Mouse (Mus musculus) adrenal gland, adult (tissue): ENCODE results near the gene Pou2af1.

Experiments used
- DNase-seq, 2 experiments: peaks; one replicate each; pipeline ENCODE4 v3.0.0; 2022 to 2023; ENCODE audit warnings: low spot score in 1 of 2; ENCODE audit not compliant: inconsistent age in 2 of 2

The Pou2af1 gene

DNA sequence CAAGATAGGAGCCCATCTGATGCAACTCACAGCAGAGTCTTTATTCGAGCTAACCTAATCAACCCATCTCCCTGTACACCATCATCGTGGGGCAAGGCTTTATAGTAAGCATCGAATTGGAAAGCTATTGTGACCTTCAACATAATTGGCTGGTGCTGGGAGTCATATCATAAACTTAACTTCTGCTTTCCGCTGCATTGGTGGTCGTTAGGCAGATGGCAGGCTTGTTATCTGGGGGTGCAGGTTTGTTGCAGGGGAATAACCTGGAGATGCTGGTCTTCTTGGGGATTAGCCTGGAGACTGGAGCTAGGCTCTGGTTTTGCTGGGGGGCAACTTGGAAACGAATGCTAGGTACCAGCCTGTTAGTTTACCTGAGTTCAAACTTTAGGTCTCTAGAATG is 2.4 kb downstream of the Pou2af1 start:
- no peak for DNase-seq

DNA sequence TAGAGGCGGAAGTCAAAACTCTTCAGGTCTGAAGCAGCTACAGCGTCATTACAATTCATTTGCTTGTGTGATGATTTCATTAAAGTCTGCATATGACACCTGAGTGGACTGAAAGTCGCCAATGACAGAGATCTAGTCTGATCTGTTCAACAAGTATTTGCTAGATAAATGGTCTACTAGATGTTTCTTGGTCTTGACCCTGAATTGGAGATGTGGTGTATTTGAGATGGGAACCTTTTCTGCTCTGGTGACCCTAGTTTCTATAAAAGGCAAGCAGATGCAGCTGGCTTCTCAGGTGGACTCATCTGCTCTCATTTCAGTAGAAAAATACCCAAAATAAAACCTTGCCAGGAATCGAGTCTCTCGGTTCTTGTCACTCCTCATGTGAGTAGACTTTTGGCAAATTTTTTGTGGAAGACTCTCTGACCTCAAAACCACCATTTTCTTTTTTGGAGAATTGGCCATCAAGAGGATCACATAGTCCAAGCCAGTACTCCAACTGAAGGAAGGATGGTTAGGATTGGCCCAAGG is 12.2 kb downstream of the Pou2af1 start:
- no peak for DNase-seq

DNA sequence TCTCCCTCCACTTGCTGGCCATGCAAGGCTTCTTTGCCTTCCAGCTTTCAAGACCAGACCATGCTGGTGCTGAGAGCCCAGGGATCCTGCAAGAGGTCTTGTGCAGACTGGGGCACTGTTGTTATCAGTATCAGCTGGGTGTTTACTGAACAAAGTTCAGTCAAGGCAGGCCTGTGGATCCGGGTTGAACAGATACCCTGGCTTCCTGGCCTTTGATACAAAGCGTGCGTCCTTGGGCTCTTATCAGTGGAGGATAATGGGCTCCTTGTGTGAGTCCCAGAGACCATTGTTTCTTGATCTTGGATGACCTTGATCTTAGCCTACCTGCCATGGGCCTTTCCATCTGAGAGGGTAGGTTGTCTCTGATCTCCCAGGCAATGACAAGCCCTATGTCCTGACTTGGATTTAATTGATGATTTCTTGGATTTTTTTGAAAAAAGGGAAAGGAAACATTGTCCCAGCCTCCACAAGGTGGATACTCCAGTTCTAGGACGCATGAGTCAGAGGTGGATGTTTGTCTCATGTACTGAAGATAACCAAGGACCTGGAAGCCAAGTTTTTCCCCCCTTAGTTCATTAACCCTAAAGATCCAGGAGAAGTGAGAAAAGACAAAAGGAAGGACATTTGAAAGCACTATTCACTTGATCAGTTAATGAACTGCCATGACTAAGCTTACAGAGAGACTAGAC is 17.3 kb downstream of the Pou2af1 start:
- DNase-seq = peak; percentile 68 to 77

DNA sequence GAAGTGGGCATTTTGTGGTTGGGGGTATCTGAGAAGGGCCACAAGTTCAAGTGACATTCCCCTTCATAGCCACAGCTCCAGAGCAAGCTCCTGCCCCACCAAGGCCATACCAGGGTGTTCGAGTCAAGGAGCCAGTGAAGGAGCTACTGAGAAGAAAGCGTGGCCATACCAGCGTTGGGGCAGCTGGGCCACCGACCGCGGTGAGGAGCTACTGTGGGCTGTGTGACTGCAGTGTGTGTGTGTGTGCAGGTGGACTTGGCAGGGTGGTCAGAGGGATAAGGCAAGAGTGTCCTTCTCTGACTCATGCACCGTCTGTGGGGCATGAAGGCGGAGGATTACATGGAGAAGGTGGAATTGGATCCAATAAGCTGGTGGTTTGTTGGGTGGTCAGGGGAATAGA is 18.7 kb downstream of the Pou2af1 start:
- no peak for DNase-seq

DNA sequence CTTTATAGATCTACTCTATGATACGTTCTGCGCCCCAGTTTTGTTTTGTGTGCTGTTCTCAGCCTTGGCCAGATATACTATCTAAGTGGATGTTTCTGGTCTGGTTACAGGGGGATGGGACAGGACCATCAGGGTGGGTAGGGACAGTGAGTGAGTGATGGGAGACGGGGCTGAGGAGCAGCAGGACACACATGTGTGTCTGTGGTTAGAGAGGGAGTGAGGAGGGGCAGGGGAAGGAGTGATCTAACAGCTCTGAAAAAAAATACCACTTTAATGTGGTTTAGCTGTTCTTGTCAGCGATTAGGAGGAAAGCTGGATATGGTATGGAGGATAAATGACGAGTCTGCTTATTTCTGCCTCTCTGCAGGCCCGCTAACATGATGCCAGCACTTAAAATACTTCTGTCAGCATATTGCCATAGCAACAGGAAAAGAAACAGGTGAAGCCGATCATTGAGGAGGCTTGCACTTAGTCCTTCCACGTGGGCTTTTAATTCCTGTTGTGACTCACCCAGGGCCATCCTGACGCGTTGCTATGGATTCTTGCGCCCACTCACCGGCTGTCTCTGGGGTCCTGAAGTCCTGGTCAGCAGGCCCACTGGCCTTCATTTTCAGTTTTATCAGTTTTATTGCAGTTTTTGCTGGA is 25.4 kb downstream of the Pou2af1 start:
- DNase-seq = peak in 1 of 2 experiments; percentile 41

DNA sequence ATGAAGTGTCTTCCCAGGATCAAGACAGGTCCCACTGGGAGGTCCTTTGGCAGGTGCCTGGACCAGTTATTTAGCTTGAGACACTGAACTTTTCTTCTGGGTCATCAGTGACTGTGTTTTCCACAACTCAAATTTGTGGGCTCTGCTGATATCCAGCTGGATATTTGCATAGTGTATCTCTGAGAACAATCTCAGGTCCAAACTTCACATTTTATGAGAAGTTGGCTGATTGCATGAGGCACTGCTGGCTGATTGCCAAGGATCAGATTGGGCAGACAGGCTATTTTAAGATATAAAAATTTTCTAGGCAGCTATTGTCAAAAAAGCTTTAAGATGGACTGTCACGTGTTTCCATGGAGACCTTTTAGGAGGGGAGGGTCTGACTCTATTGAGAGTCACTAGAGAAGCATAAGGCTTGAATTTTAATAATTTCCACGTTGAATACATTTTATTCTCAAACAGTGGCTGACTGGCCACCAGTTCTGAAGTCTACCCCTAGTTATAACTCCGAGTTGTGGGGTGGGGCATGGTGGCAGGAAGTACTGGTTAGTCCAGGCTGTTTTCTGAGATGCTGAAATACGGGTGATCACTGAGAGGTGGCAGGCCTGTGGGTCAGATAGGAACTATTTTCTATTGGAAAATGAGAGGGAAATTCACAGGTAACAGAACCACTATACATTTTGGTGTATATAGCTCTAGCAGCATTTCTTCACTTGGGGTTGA is 43.4 kb downstream of the Pou2af1 start:
- peak; percentile 20 to 45 for DNase-seq

DNA sequence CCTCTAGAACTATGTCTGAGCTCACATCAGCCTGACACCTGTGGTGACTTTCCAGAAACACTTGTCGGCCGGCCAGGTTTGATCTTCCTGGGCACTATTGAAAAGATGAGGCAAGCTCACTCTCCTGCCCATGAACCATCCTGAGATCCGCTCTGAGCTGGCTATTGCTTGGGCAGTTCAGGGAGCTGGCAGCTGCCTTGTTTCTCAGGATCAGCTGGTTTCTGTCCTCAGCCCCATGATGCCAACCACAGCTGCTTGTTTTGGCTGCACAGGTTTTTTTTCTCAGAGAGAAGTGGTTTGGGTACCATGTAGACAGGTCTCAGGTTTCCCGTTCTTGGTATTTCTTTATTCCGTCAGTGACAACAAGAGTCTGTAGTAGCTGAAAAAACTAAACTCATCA is 44.9 kb downstream of the Pou2af1 start:
- no peak for DNase-seq

DNA sequence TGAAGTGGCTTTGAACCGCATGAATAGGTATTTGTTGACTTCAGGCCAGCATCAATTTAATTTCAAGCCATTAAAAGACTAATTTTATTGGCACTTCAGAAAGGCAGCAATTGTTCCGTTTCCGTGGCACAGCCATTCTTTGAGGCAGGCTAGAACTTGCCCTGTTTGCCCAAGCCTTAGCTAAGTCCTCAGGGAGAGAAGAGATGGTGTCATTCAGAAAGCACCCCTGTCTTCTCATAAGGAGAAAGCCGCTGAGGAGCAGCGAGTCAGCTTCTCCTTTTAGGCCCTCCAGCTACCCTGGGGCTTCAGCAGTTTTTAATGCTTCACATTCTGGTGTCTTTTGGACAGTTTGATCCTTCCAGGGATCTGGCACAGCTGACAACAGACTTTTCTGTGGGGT is 55.3 kb downstream of the Pou2af1 start:
- no peak for DNase-seq

DNA sequence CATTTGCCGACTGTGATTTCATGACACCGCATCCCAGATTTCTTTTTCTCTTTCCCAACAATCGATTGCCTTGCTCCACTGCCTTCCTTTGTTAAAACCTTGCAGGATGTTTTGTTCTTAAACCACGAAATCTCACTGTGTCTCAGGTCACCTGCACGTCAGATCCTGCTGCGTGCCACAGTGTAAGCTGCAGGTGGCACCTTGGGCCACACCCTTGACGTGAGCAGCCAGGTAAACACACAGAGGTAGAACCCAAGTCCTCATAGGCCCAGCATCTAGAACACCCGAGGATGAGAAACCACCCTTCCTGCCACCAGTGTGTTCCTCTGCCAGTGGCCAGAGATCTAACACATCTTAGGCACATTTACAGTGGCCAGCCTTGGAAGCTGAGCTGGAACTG is 57.6 kb downstream of the Pou2af1 start:
- no peak for DNase-seq

DNA sequence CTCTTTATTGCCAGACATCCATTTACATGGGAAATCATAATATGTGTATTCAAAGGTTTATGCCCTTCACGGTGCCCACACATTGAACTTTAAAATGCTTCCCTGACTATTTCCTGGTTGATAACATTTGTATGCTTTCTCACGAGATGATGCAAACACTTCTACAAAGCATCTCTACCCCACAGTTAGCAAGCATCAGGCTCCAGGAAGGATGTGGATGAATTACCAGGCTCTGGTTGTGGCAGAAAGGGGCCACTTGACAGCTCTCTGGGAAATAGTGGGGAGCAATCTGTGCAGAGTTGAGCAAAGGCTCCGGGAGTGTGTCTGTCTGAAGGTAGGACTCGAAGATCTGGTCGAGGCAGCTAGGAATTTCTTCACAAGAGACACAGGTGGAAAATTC is 58.6 kb downstream of the Pou2af1 start:
- no peak for DNase-seq

DNA sequence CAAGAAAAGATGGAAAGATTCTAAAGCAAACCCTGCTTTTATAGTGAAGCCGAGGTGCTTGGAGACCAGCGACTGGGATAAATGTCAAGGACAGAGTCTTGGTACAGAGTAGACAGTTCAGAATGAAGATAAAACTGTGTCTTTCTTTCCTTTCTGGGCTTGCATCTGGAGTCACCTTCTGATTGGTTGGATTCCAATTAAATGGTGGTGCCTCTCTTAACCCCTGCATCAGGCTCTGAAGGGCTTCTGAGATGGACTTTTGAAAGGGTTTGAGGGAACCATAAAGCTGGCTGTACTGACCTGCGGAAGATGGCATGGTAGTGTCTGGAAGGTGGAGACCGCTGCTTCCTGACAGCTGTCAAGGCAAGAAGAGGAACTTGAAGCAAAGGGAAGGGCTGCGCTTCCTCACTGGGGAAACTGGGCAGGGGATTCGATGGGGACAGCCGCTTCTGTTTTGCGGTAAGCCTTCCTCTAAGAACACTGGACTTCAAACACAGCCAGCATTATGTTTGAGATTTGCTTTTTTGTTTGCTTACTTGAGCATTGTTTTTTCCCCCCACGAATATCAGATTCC is 60.2 kb downstream of the Pou2af1 start:
- DNase-seq = peak; percentile 75 to 90

DNA sequence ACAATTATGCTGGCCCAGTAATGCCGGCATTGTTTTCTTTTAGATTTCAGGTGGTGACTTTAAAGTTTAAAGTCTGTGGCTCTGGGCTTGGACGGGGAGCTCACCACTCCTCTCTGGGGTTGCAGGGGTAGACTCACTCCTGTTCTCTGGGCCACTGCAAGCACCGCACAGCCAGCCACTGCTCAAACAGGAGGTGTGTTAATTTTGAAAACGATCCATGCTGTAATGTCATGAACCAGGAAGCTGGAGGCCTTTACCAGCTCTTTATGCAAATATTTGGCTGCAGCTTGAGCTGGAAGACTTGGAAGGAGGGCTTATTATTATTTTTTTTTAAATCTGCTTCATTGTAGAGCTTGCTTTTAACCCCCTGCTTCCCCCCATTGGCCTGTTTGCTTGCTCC is 61.2 kb downstream of the Pou2af1 start:
- peak; percentile 46 to 76 for DNase-seq

DNA sequence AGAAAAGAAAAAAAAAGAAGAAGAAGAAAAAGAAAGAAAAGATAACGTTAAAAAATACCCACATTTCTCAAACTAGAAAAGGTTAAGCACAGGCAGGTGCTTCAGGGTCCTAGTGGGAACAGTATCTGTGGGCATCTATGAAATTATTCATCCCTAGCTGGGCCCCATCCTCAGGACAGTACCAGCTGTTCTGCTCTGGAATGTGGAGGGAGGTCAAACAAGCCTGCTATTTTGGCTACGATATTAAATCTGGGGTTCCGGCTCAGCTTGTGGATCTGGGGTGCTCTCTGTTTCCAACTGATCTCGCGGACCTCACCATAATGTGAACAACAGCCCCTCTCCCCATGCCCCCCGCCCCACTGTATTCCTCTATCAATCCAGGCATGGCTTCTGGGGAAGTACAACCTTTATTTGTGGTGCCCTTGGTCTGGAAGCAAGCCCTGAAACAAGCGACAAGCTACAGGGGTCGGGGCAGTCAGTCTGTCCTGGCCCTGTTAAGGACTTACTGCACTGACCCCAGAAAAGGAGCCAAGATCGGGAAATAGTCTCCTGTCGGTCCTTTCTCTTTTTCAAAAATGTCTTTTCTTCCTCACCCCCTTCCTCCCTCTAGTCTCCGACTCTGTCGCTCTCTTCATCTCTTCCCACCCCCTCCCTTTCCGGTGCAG is 64.5 kb downstream of the Pou2af1 start:
- peak in 1 of 2 experiments; percentile 68 for DNase-seq

DNA sequence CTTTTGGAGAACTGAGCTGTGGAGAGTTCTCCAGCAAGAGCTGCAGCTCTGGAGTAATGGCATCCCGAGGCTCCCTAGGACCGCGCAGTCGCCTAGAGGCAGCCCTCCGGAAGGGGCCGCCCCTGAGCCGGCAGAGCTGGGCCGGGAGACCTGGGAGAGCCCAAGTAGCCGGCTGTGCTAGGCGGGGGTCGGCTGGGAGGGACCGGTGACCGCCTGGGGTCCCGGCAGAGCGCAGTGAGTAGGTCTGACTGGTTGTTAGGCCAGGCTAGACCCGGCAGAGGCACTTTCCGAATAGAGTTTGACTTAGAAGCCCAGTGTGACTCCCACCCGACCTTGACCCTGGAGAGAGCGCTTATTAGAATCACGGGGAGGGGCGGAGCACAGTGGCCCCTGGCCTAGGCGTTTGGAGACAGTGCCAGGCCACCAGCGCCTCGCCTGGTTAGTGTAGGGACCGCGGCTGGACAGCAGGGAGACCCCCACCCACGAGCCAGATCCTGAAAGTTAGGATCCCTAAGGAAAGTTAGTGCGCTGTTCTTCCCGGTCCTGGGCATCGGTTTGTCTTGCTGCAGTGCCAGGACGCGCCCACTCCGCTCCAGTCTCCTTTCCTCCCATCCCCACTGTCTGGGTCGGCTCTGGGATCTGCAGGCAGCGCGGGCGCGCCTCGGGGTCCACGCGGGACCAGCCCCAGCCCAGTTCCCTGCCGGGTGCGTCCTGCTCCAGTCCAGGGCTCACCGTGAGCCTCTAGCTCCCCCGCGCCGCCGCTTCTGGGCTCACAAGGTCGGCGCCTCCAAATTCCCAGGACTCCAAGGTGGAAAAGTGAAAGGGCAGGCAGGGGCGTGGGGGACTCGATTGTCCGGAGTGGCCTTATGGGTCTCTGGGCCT is 65.2 kb downstream of the Pou2af1 start, which contains the start of gene Colca2:
Colca2 (minus strand) TSS at position 70 of the 882 bp plus-strand sequence.
- peak; percentile 90 to 96 for DNase-seq

DNA sequence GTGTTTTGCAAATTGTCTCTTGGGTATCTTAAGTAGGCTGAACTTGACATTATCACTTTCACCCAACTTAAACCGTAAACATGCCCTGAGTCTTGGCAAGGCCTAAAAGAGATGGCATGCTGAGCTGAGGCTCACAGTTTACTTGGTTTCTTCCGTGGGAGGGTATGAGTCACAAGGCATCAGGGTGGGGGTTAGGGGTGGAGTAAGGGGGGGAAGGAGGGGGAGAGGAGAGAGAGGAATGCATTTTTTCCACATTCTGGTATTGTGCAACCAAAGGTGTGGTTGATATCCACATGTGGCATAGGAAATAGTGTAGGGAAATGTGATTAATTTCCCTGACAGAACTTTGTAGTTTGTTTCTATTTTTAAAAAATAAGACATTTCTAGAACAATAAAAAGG is 72.6 kb downstream of the Pou2af1 start:
- peak; percentile 35 to 49 for DNase-seq
